Mouse (Mus musculus) gastrocnemius, postnatal 36 days (tissue): ENCODE measurements around the gene Car15. TPM values are rescaled to one million over a fixed set of nuclear protein-coding genes. Genes with fewer than 3 reads are reported as not detected.

ENCODE experiments used
- DNase-seq, 2 experiments: peaks; one replicate each; pipeline ENCODE4 v3.0.0; 2022
- intact Hi-C: fragments of 180-260 bp; cut with DNase I; formaldehyde crosslinking; loops from one replicate; pipeline ENCODE4 v1.15.1; 2025
- long read RNA-seq, 2 experiments: library from polyadenylated mRNA; stranded (forward); transcript quantifications; one replicate each; pipeline ENCODE4 v2.0.0; 2021
- total RNA-seq, 2 experiments: library from RNA; stranded (reverse); gene quantifications; 2 replicates each; pipeline ENCODE4 v1.2.3; 2021

Gene Car15
- total RNA-seq: 1 to 10 TPM in 1 of 2 experiments, under 1 TPM in 1; 0.74 to 1.1 TPM
- long read RNA-seq, experiment 1: 0 reads
- long read RNA-seq, experiment 2: 0 reads

DNA sequence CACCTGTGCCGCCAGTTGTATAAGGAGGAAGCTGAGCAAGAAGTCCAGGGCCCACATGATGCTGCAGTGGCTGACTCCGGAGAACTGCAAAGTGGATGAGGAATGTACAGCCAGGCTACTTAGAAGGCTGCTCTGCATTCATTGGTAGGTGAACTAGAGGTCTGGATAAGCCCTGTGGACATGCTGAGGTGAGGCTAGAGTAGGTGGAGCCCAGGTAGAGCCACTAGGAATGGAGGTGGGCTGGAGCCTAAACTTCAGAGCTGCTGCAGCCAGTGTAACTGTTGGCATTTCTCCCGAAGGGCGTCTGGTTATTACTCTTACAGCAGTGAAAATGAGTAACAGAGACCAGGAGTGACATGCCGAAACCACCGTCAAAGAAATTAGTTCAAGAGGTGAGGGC, at the start of gene Car15:
Gene Car15 (minus strand): TSS at position 314 of the 400 bp plus-strand sequence.
- DNase-seq: no peak

DNA sequence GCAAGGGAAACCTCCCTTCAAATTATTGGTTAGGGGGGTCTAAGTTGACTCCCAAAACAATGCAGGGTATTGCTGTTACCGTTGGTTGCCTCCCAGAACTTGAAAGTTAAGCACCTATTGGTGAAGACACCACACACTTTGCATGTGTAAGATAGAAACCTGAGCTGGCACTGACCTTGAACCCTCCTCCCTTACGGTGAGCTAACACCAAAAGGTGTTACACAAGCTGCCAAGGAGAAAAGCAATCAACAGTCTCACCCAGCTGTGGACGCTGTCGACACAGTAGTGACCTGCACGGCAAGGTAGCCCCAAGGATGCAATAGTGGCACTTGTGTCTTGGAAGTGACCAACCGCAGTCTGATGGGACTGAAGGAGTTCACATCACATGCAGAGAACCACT, 46.0 kb upstream of the Car15 start:
- intact Hi-C loops: no loop called here
- DNase-seq: no peak

More for the DNA sequence above, at the start of gene Car15:
- intact Hi-C loops: no loop called here

DNA sequence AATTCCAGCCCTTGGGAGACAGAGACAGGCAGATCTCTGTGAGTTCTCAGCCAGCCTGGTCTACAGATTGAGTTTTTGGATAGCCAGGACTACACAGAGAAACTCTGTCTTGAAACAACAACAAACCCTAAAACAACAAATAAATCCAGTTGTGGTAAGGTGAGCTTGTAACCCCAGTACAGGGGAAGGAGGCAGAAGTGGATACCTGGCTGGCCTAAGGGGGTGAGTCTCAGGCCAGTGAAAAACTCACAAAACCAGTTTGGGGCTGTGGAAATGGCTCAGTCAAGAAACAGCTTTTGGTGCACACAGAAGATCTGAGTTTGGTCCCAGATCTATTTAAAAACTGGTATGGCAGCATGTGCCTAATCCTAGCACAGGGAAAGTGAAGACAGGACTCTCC, 44.0 kb upstream of the Car15 start:
- intact Hi-C loops: no loop called here
- no peak for DNase-seq

DNA sequence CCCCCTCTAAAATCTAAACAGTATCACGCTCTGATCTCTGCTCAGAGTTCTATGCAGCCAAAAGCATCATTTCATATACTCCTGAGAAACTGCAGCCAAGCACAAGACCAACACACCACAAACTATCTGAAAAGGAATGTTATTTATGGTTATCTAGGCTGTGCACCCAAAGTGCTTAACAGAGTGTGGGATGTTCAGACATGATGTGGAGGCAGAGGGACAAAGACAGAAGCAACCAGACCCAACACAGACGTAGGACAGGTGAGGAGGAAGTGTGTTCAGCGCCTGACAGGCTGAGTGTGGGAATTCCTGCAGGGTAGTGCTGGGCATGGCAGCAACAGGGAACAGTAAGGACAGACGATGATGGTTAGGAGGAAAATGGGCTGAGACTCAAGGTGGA, 41.4 kb upstream of the Car15 start:
- no peak for DNase-seq
- intact Hi-C loops: no loop called here

DNA sequence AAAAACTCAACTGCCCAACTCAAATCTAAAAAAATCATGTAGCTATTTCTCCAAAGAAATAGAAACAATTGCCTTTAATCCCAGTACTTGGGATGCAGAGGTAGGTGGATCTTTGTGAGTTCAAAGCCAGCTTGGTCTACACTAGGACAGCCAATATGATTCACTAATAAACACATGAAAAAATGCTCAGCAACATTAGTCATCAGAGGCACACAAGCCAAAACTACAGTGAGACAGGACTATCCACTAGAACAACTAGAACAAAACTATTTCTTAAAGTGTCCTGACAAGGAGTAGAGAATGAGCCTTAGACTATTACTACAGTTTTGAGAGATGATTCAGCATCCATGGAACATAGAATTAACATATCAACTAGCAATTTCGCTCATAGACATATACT, 37.9 kb upstream of the Car15 start:
- no peak for DNase-seq
- intact Hi-C loops: no loop called here

DNA sequence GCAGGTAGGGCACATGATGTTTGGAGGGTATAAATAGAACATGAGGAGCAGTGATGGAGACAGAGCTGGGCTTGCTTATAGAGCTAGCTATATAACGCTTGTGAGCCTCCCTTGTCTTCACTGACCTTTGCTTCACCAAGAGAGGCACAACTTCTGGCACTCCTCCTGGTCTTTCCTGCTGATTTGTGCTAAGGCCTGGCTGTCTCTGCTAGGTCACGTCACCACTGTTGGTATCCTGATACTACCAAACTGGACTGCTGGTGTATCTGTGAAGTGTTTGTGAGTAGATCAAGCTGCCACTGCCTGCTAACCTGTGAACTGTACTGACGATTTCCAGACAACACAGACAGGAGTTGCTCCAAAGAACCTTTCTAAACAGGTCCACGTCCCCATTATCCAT, 37.0 kb upstream of the Car15 start:
- no peak for DNase-seq
- intact Hi-C loops: no loop called here

DNA sequence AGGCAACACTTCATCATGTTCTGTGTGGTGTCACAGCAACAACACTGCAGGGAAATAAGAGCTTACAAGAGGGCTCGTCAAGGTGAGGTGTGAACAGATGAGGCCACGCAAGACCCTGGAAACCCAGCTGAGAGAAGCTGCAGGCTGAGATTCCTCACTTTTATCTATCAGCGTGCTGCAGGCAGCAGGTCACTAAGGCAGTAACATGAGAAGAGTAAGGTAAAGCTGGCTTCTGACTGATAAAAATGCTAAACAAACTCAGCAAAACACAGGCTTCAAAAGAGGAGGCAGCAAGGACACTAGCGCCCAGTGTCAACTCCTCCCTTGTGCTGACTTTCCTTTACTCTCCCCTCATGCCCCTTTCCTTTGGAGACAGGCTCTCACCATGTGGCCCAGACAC, 34.8 kb upstream of the Car15 start:
- intact Hi-C loops: no loop called here
- no peak for DNase-seq

DNA sequence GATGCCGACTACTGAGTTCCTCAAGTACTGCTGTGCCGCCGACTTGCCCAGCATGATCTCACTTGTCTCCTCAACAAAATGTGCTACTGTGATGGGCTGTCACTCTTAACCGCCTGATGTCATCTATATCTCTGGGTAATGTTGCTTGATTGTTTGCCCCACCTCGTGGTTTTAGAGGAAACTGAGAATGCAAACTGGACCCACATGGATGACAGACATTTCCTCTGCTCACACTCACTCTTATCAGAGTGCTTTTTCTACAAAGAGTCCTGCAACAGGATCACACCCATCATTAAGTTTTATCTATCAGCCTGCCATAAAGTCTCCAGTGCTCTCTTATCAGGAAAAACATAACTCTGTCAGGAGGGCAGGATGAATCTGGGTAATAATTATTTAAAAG, 33.1 kb upstream of the Car15 start:
- intact Hi-C loops: no loop called here
- no peak for DNase-seq

DNA sequence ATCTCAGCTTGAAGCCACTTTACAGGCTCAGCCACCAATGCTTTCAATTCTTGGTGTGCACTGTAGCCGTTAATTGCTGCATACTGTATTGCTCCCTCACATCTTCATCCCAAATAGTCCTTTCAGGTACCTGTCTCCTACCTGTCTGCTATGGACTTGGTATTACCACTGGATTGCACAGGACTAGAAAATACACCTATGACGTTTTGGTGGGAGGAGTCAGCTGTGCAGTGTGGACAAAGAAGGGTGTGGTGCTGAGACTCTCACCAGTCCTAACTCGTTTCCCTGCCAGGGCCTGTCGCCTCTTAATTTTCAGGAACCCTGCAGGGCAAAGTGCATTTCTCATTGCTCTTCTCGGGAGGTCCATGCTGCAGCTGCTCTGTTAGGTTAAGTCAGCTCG, 27.6 kb upstream of the Car15 start:
- no peak for DNase-seq
- intact Hi-C loops: no loop called here

DNA sequence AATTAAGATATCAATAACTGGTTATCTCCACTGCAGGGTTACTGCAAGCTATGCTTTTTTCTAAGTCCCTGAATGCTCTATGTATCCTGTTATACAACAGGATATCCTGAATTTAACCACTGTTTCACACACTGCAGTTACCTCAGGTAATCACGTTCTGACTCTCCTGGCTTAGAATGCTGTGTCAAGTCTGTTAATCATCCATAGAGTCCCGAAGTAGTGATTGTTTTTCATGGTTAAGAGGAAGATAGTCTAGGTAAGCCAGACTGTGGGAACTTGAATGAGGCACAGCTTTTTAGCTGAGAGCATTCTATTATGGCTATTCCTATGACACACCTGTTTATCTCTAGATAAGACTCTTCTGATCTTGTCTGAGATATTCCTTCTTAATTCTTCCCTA, 27.1 kb upstream of the Car15 start:
- intact Hi-C loops: no loop called here
- no peak for DNase-seq

DNA sequence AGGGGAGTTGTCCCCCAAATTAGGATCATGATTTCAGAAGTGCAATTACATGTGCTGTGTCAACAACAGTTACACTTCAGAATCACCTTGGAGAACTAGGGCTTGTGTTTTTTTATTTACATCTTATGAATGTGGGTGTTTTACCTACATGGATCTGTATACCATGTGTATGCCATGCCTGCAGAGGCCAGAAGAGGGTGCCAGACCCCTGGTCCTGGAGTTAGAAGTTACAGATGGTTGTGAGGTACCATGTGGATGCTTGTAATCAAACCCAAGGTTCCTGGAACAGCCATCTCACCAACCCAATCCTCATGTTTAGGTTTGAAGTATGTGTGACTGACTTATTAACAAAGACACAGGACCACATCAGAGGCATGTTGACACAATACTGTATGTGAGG, 20.4 kb upstream of the Car15 start:
- intact Hi-C loops: no loop called here
- no peak for DNase-seq

DNA sequence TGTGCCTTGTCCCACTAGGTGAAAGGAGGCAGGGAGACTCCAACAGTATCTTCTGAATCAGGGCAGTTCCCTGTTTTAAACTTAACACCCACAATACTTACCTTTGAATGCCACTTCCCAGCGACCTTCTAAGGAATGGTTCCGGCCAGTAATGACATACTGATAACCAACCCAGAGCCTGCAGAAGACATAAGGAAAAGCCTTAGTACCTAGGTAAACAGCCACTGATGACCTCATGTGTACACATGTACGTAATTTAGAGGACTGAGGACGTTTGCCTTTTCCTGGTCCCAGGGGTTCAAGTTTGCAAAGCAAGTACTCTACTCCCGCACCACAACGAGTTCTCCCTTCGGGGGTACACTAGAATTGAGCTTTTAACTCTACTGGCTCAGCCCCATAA, 19.0 kb upstream of the Car15 start:
- no peak for DNase-seq
- intact Hi-C loops: no loop called here

DNA sequence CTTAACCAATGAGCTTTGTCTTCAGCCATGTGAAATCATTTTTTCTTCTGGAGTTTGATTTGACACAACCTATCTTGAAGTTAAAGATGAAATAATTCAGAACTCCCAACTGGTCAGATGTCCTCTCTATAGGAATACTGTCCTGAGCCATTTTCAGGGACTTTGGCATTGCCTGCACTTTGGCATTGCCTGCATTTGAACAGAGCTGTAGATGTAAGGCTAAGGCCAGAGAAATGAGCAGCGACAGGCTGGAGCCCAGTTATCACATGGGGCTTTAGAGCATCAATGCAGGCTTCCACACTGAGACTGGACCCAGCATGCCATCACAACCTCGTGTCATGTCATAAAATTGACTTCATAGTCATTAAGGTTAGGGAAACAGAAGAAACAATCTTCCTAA, 15.1 kb upstream of the Car15 start:
- no peak for DNase-seq
- intact Hi-C loops: no loop called here

DNA sequence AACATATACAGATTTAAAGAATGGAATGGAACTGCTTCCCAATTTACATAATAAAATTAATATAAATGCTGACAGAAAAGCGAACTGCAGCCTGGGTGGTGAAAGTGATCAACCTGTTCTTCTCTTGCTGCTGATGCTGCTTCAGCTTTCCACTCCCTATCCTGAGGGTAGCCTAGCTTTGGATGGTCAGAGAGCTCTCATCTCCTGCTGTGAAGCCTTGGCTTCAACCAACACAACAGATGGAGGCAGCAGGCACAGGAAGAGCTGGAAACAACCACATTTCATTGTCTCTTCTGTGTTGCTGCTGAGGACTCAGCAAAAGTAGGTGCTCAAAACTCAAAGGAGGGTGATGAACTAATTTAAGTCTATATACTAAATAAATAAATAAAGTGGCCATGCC, 13.7 kb upstream of the Car15 start:
- intact Hi-C loops: no loop called here
- no peak for DNase-seq

DNA sequence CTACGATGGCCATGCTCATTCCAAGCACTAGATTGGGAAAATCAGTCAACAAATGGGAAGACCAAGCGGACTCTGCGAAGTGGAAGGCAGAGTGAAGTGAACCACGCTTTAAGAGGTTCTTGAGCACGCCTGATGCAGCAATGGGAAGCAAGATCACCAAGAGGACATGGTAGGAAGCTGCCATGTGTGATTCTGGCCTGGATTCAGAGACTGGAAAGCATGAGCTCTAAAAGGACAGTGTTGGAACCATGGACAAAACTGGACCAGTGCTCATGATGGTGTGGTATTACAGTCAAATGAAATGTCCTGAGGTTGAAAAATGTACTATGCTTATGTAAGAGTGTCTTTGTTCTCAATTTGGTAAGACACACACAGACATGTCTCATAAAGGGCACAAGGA, 13.2 kb upstream of the Car15 start:
- intact Hi-C loops: no loop called here
- DNase-seq: no peak

DNA sequence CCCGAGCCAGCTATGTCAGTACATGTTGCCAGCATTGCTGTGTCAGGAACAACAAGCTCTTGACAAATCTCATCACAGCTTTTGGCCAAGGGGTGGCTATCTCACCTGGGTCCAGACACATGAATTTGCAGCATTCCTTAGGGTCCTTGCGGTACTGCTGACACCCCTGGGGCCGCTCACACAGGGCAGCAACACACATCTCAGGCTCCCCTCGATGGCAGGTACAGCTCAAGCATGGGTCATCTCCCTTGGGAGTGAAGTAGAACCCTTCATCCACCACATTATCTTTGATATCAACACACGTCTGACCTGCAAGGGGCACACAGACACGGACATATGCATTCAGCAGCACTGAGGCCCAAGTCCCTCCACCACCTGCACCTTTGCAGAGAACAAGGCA, 11.3 kb upstream of the Car15 start:
- no peak for DNase-seq
- intact Hi-C loops: loop anchor here (5.0 kb wide), 1 partner anchor 67 kb away; no protein-coding TSS in a partner anchor

DNA sequence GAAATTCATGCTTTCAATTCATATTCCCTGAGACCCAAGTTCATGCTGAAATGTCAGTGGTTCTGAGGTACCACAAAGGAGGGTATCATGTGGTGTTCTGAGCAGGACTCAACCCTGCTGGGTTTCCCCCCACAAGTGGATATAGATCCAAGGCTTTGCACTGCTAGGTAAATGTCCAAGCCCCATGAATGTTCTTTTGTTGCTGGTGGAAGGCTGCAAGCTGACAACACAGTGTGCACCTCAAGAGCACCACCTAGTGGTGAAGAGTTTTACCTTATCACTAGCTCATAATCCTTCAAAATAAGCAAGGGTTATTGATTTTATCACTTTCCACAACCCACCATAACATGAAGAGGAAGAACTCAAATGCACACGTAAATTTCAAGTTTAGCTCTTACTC, 10.8 kb upstream of the Car15 start:
- intact Hi-C loops: loop anchor here (5.0 kb wide), 1 partner anchor 67 kb away; no protein-coding TSS in a partner anchor
- no peak for DNase-seq

DNA sequence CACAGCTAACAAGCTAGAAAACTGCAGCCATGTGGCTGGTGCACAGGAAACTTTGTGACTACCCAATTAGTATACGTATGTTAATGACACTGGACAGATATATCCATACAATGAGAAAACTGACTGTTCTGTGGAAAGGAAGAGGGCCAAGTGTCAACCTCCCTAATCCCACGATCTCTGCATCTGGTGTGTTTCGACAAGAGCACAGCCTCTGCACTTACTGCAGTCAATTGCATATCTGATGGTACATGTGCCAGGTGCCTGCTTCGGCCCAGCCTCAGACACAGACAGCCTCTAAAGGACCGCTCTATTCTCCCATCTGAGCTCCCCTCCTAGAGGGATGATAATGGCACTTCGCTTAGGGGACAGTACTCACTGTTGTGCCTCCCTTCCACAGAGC, 10.3 kb upstream of the Car15 start:
- intact Hi-C loops: loop anchor here (5.0 kb wide), 1 partner anchor 66 kb away; no protein-coding TSS in a partner anchor
- no peak for DNase-seq

DNA sequence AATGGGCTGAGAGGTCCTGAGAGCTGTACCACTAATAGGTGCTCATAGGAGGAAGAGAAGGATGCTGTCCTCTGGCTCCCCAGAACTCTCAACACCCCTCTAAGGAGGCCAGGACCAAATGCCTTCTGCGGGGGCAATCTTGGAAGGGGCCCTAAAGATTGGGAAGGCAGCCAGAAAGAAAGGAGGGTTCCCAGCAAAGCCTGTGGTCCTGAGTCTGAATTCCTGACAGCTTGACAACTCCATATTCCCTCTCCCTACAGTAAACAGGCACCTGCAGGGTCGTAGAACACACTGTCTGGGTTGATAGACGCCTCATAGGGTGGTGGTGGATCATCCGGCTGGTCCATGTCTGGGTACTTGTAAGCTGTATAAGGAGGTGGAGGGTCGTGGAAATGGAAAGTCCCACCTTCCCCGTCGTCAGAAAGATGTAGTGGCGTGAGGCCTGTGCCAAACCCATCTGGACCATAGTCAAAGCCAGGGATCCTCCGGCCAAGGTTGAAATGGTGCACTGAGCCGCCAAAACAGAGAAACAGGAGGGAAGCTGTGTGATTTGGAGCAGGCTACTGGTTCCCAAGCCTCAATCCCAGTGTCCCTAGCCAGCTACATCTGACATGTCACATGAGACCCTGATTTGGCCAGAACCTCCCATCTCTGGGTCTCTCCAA, 5.7 kb upstream of the Car15 start:
- intact Hi-C loops: no loop called here
- no peak for DNase-seq

DNA sequence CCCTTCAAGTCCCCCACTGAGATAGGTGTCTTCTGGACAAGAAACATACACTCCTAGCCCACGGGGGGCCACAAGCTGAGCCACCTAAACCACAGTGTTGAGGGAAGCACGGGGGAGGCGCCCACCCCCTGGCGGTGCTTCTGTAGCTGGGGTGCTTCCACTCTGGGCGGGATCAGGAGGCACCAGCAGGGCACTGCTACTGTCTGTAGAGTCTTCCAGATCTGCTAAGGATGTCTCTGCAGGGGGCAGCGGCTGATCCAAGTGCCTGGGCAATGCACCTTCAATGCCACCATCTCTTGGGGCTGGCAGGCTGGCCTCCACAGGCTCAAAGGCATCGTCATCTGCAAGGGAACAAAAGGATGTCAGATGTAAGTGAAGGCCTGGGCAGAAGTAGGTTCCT, 4.3 kb upstream of the Car15 start:
- no peak for DNase-seq
- intact Hi-C loops: no loop called here

DNA sequence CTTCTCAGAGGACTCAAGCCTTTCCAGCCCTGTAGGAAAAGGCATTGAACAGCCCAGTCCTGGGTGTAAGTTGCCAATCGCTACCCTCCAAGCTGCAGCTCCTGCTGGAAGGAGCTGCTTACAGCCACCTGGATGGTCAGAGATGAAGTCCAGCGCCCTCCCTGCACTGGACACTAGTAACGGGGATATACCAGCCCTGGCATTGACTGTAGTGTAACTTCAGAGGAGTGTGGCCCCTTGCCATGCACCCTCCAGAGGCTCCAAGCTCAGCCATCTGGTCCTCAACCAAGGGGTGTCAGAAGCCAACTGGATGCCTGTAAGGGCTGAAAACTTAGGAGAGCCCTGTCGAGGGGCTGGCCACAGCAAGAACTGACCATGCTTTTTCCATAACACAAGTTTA, 1.8 kb upstream of the Car15 start:
- intact Hi-C loops: no loop called here
- peak; percentile 35 to 39 for DNase-seq

DNA sequence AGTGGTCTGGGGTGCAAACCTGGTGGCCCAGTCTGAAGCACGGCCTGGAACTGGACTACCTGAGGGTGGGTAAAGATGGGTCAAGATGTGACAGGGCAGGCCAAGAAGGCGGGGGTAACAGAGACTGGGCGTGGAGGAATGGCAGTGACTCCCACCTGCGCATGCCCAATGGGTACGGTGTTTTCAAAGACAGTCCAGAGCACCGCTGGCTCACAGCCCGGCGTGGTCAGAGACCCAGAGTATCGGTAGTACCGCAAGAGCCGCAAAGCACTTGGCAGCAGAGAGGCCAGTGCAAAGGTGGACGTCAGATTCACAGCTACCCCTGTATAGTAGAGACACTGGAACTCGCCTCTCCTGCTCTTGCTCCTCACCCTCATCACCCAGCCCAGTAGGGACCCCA, 2.7 kb downstream of the Car15 start:
- no peak for DNase-seq
- intact Hi-C loops: no loop called here

DNA sequence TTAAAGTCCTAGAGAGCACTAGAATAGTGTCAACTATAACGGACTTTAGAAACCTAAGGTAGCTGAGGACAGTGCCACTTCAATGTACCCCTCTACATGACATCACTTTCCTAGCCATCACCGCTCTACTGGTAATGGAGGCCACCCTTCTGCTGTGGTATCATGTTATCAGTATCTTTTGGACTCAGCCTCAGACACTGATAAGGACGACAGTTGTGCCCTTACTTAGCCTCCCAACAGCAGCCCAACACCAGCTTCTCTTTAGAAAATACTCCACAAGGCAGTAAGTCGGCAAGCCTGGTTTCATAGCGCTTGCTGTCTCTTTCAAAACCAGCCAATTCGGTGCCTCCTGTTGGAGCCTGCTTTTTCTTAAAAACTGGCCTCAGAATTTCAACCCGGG, 3.6 kb downstream of the Car15 start:
- intact Hi-C loops: no loop called here
- no peak for DNase-seq
